ENCODE assay signal across 9 mouse cellular contexts in genomic region chr9:108065491-108066011, GRCm38 (mm10). TPM values are rescaled to one million over a fixed set of nuclear protein-coding genes. Genes with fewer than 3 reads are reported as not detected.
DNase-seq lines count a peak whose midpoint lies in the region; ATAC-seq and TF ChIP-seq lines count a peak whose summit lies in the region.
"Had no signal": no experiment of that assay in that cellular context is flagged by ENCODE, and none has a peak within 500 bp of the region (broad histone marks: within the 10 kb centered on the region; RNA-seq: fewer than 3 reads in every experiment).

No protein-coding gene starts in this region.

- peak; percentile 82 for TF ChIP-seq CTCF in ES-Bruce4 (IDR thresholded peaks at IDR 0.05; ENCODE audit: low read depth, low read length)

- no peak for TF ChIP-seq POLR2A in ES-Bruce4 (IDR thresholded peaks at IDR 0.05; ENCODE audit: insufficient read depth, low read length)

- no peak overlapping the region for H3K4me3 ChIP-seq in kidney, embryonic 15.5 days (replicated peaks)
- no peak overlapping the region for H3K4me3 ChIP-seq in ES-Bruce4 (ENCODE audit: low read depth, low read length)
- no peak overlapping the region for H3K4me3 ChIP-seq in stomach, embryonic 15.5 days (replicated peaks)
- H3K4me3 ChIP-seq: limb, embryonic 12.5 days had no signal

- H3K27ac ChIP-seq in kidney, embryonic 15.5 days: no peak overlapping the region
- no peak overlapping the region for H3K27ac ChIP-seq in ES-Bruce4 (ENCODE audit: insufficient read depth, low read length)
- no peak overlapping the region for H3K27ac ChIP-seq in stomach, embryonic 15.5 days
- H3K27ac ChIP-seq: limb, embryonic 12.5 days had no signal

- H3K9ac ChIP-seq in kidney, embryonic 15.5 days: no peak overlapping the region
- no peak overlapping the region for H3K9ac ChIP-seq in ES-Bruce4 (ENCODE audit: low read depth, poor library complexity, severe bottlenecking)
- no peak overlapping the region for H3K9ac ChIP-seq in stomach, embryonic 15.5 days
- H3K9ac ChIP-seq: limb, embryonic 12.5 days had no signal

- 38% methylated on average over 5 of the region's 5 CpGs for WGBS in kidney, embryonic 15.5 days
- 39% methylated on average over 5 of the region's 5 CpGs for WGBS in stomach, embryonic 15.5 days

- H3K36me3 ChIP-seq in kidney, embryonic 15.5 days: peaks cover 63% of the 10 kb centered on the region
- H3K36me3 ChIP-seq in ES-Bruce4 (ENCODE audit: control insufficient read depth, insufficient read depth, low read length, poor library complexity, severe bottlenecking): no peaks in the 10 kb centered on the region
- H3K36me3 ChIP-seq in stomach, embryonic 15.5 days: peaks cover 34% of the 10 kb centered on the region

- DNase-seq in kidney, adult 18-20 months: peak; percentile 61
- DNase-seq in cerebellum, adult 11-12 months: peak; percentile 88
- peak; percentile 65 to 79 for DNase-seq in frontal cortex, postnatal 36 days (ENCODE audit: low spot score in 2 of 2)
- DNase-seq in kidney, postnatal 25 days: peak; percentile 59 to 73
- peak; percentile 76 for DNase-seq in lung, postnatal 10 days

- no peaks in the 10 kb centered on the region for H3K27me3 ChIP-seq in kidney, embryonic 15.5 days
- H3K27me3 ChIP-seq in ES-Bruce4 (ENCODE audit: control insufficient read depth, insufficient read depth, low read length, poor library complexity, severe bottlenecking): no peaks in the 10 kb centered on the region
- H3K27me3 ChIP-seq in stomach, embryonic 15.5 days (replicated peaks): no peaks in the 10 kb centered on the region
- H3K27me3 ChIP-seq: limb, embryonic 12.5 days had no signal

- no peaks in the 10 kb centered on the region for H3K4me1 ChIP-seq in kidney, embryonic 15.5 days
- H3K4me1 ChIP-seq in ES-Bruce4 (ENCODE audit: control insufficient read depth, insufficient read depth, low read length): no peaks in the 10 kb centered on the region
- 0 out of 2 replicates have a peak, but pooled peaks cover 4% of the 10 kb centered on the region for H3K4me1 ChIP-seq in stomach, embryonic 15.5 days
- H3K4me1 ChIP-seq: limb, embryonic 12.5 days had no signal

- no peaks in the 10 kb centered on the region for H3K9me3 ChIP-seq in kidney, embryonic 15.5 days (replicated peaks)
- H3K9me3 ChIP-seq in ES-Bruce4 (replicated peaks; ENCODE audit: control insufficient read depth, insufficient read depth, low read length, poor library complexity, severe bottlenecking): no peaks in the 10 kb centered on the region
- H3K9me3 ChIP-seq in stomach, embryonic 15.5 days: no peaks in the 10 kb centered on the region
- H3K9me3 ChIP-seq: limb, embryonic 12.5 days had no signal

- TF ChIP-seq EP300 in ES-Bruce4 (IDR thresholded peaks at IDR 0.05; ENCODE audit: insufficient read depth, low read depth, low read length): no peak

- no peak; the same call in 1 of the 2 replicates for ATAC-seq in kidney, embryonic 15.5 days (replicated peaks; ENCODE audit: low FRiP score)
- ATAC-seq in stomach, embryonic 15.5 days (ENCODE audit: insufficient read depth, low FRiP score, low read depth): peak; percentile 51; the same call in 1 of the 2 replicates

- no peak overlapping the region for H3K4me2 ChIP-seq in kidney, embryonic 15.5 days
- no peak overlapping the region for H3K4me2 ChIP-seq in stomach, embryonic 15.5 days
- H3K4me2 ChIP-seq: limb, embryonic 12.5 days had no signal

RNA-seq across cellular contexts. Expression of gene Amigo3, which starts 12.6 kb away (rescaled TPM):
- polyA plus RNA-seq in kidney, embryonic 15.5 days (2015; fragmentation: Nextera tagmentation; extraction: Ambion mirVana): 2.2 and 2.7 TPM in 2 replicates
- polyA plus RNA-seq in ES-Bruce4 (2011; ENCODE audit: insufficient read depth, insufficient read length, low read depth, missing spikeins): 0.24 and 0.61 TPM in 2 replicates
- polyA plus RNA-seq in stomach, embryonic 15.5 days (2015; fragmentation: Nextera tagmentation; extraction: Ambion mirVana): 3.5 and 3.6 TPM in 2 replicates

RNA-seq across cellular contexts. Expression of gene Mst1, which starts 14.7 kb away (rescaled TPM):
- 0.45 and 0.55 TPM in 2 replicates for polyA plus RNA-seq in kidney, embryonic 15.5 days (2015; fragmentation: Nextera tagmentation; extraction: Ambion mirVana)
- 1.2 and 3.0 TPM in 2 replicates for polyA plus RNA-seq in ES-Bruce4 (2011; ENCODE audit: insufficient read depth, insufficient read length, low read depth, missing spikeins)
- 5.2 and 7.9 TPM in 2 replicates for polyA plus RNA-seq in stomach, embryonic 15.5 days (2015; fragmentation: Nextera tagmentation; extraction: Ambion mirVana)

RNA-seq across cellular contexts. Expression of gene Gmppb, which starts 16.5 kb away (rescaled TPM):
- polyA plus RNA-seq in kidney, embryonic 15.5 days (2015; fragmentation: Nextera tagmentation; extraction: Ambion mirVana): 25.9 and 30.3 TPM in 2 replicates
- 9.7 and 10.2 TPM in 2 replicates for polyA plus RNA-seq in ES-Bruce4 (2011; ENCODE audit: insufficient read depth, insufficient read length, low read depth, missing spikeins)
- 45.2 and 48.4 TPM in 2 replicates for polyA plus RNA-seq in stomach, embryonic 15.5 days (2015; fragmentation: Nextera tagmentation; extraction: Ambion mirVana)

RNA-seq across cellular contexts. Expression of gene Rnf123, which starts 17.6 kb away (rescaled TPM):
- polyA plus RNA-seq in kidney, embryonic 15.5 days (2015; fragmentation: Nextera tagmentation; extraction: Ambion mirVana): 25.2 and 33.4 TPM in 2 replicates
- 19.7 and 20.9 TPM in 2 replicates for polyA plus RNA-seq in ES-Bruce4 (2011; ENCODE audit: insufficient read depth, insufficient read length, low read depth, missing spikeins)
- 27.5 and 32.7 TPM in 2 replicates for polyA plus RNA-seq in stomach, embryonic 15.5 days (2015; fragmentation: Nextera tagmentation; extraction: Ambion mirVana)

RNA-seq across cellular contexts. Expression of gene Apeh, which starts 28.9 kb away (rescaled TPM):
- 67.7 and 76.6 TPM in 2 replicates for polyA plus RNA-seq in kidney, embryonic 15.5 days (2015; fragmentation: Nextera tagmentation; extraction: Ambion mirVana)
- 37.6 and 48.1 TPM in 2 replicates for polyA plus RNA-seq in ES-Bruce4 (2011; ENCODE audit: insufficient read depth, insufficient read length, low read depth, missing spikeins)
- 73.7 and 76.1 TPM in 2 replicates for polyA plus RNA-seq in stomach, embryonic 15.5 days (2015; fragmentation: Nextera tagmentation; extraction: Ambion mirVana)
